ENCODE assay signal across 8 mouse cellular contexts in the genomic region with DNA sequence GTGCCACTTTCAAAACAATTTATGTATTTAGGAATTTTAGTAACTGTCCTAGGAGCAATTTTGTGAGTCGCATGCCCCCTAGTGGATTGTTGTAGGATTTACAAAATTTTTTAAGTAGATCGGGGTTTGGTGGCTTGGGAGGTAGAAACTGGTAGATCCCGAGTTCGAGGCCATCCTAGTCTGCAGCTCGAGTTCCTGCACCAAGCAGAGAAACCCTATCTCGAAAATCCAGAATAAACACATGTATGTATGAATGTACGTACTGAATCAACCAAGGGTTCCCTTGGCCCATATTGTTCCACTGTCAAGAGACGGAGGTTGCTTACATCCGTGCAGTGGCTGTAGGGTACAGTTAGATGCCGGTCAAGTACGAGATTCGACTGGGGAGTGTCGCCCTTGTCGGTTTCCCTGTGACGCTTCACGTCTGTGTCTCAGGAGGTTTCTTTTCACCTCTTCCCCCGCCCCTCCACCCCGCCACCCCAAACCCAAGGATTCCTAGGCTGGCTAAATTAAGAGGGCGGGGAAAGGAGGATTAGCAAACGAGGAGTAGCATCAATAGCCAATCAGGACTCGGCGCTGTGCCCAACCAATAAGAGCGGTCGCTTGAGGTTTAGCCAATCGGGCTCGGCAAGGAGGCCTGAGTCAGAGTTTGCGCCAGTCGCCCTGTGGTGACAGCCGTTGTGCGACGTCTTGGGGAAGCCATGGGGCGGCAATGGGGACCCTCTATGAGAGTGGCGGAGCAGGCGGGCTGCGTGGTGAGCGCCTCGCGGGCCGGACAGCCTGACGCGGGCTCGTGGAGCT. TPM values are rescaled to one million over a fixed set of nuclear protein-coding genes. Genes with fewer than 3 reads are reported as not detected.
A peak's percentile ranks its signal among the peaks of the same experiment; 100 is the strongest.
DNase-seq lines count a peak whose midpoint lies in the region; ATAC-seq lines count a peak whose summit lies in the region.

Gene Tysnd1, plus strand, starts transcription at position 645 of the 801 bp plus-strand sequence.

- H3K9me3 ChIP-seq in heart, embryonic 13.5 days: no peaks in the 10 kb centered on the region
- no peaks in the 10 kb centered on the region for H3K9me3 ChIP-seq in liver, embryonic 12.5 days (replicated peaks)
- no peaks in the 10 kb centered on the region for H3K9me3 ChIP-seq in stomach, embryonic 15.5 days

- ATAC-seq in heart, embryonic 13.5 days (ENCODE audit: extremely low read depth, insufficient number of reproducible peaks, low FRiP score, low TSS enrichment): peak; percentile 86
- peak; percentile 96 for ATAC-seq in liver, embryonic 12.5 days
- ATAC-seq in stomach, embryonic 15.5 days (ENCODE audit: insufficient read depth, low FRiP score, low read depth): peak; percentile 96

- H3K4me3 ChIP-seq in brown adipose tissue, adult 24 weeks (ENCODE audit: insufficient read depth, low read depth, low read length): peak within 1 kb of the TSS; percentile 80
- peak within 1 kb of the TSS; percentile 98 for H3K4me3 ChIP-seq in heart, embryonic 13.5 days
- H3K4me3 ChIP-seq in liver, embryonic 12.5 days: peak within 1 kb of the TSS; percentile 83
- H3K4me3 ChIP-seq in stomach, embryonic 15.5 days (replicated peaks): peak within 1 kb of the TSS; percentile 71

- WGBS in heart, embryonic 13.5 days: under 1% methylated on average over 42 of the region's 42 CpGs
- under 1% methylated on average over 42 of the region's 42 CpGs for WGBS in liver, embryonic 12.5 days (ENCODE audit: insufficient replicate concordance)
- under 1% methylated on average over 41 of the region's 42 CpGs for WGBS in stomach, embryonic 15.5 days

- H3K4me2 ChIP-seq in heart, embryonic 13.5 days: peak within 1 kb of the TSS; percentile 100
- H3K4me2 ChIP-seq in liver, embryonic 12.5 days: peak within 1 kb of the TSS; percentile 99
- H3K4me2 ChIP-seq in stomach, embryonic 15.5 days: peak within 1 kb of the TSS; percentile 99

- H3K4me1 ChIP-seq in brown adipose tissue, adult 24 weeks (ENCODE audit: control insufficient read depth, insufficient read depth, insufficient read length, low read length): peaks cover 7% of the 10 kb centered on the region
- peaks cover 17% of the 10 kb centered on the region for H3K4me1 ChIP-seq in heart, embryonic 13.5 days
- peaks cover 25% of the 10 kb centered on the region for H3K4me1 ChIP-seq in liver, embryonic 12.5 days
- H3K4me1 ChIP-seq in stomach, embryonic 15.5 days: peaks cover 16% of the 10 kb centered on the region

- peaks cover 62% of the 10 kb centered on the region for H3K36me3 ChIP-seq in heart, embryonic 13.5 days
- peaks cover 63% of the 10 kb centered on the region for H3K36me3 ChIP-seq in liver, embryonic 12.5 days
- peaks cover 28% of the 10 kb centered on the region for H3K36me3 ChIP-seq in stomach, embryonic 15.5 days

- no peaks in the 10 kb centered on the region for H3K27me3 ChIP-seq in heart, embryonic 13.5 days (replicated peaks)
- H3K27me3 ChIP-seq in liver, embryonic 12.5 days (replicated peaks): no peaks in the 10 kb centered on the region
- no peaks in the 10 kb centered on the region for H3K27me3 ChIP-seq in stomach, embryonic 15.5 days (replicated peaks)

- peak within 1 kb of the TSS; percentile 88 for H3K9ac ChIP-seq in heart, embryonic 13.5 days
- H3K9ac ChIP-seq in liver, embryonic 12.5 days: peak within 1 kb of the TSS; percentile 84
- H3K9ac ChIP-seq in stomach, embryonic 15.5 days: peak within 1 kb of the TSS; percentile 71

- H3K27ac ChIP-seq in brown adipose tissue, adult 24 weeks (replicated peaks; ENCODE audit: low read depth, low read length): peak within 1 kb of the TSS; percentile 94
- peak within 1 kb of the TSS; percentile 50; the same call in 1 of the 2 replicates for H3K27ac ChIP-seq in heart, embryonic 13.5 days (replicated peaks)
- H3K27ac ChIP-seq in liver, embryonic 12.5 days: peak within 1 kb of the TSS; percentile 70
- H3K27ac ChIP-seq in stomach, embryonic 15.5 days: peak within 1 kb of the TSS; percentile 62; the same call in 1 of the 2 replicates

- DNase-seq in CD4-positive, CD25-positive, alpha-beta regulatory T cell, adult 2 months (ENCODE audit: low read depth, low spot score): peak; percentile 96
- DNase-seq in fat pad, adult 2 months (ENCODE audit: extremely low read depth, low read depth, low spot score): peak; percentile 75
- peak; percentile 99 for DNase-seq in kidney, postnatal 10 days
- peak; percentile 85 to 90 for DNase-seq in natural killer cell, adult 2 months (ENCODE audit: low spot score in 2 of 2)

RNA-seq across cellular contexts. Expression of gene Tysnd1, which starts in this region (rescaled TPM):
- 47.1 and 58.6 TPM in 2 replicates for polyA plus RNA-seq in brown adipose tissue, adult 24 weeks (2012; ENCODE audit: insufficient read depth, insufficient read length, missing spikeins)
- polyA plus RNA-seq in heart, embryonic 13.5 days (2015; fragmentation: Nextera tagmentation; extraction: Ambion mirVana): 19.1 and 19.2 TPM in 2 replicates
- polyA plus RNA-seq in liver, embryonic 12.5 days (2016; fragmentation: Nextera tagmentation; extraction: Ambion mirVana): 38.9 and 41.5 TPM in 2 replicates
- polyA plus RNA-seq in stomach, embryonic 15.5 days (2015; fragmentation: Nextera tagmentation; extraction: Ambion mirVana): 34.6 and 37.9 TPM in 2 replicates

Comparison
In these comparisons a context has a peak if more than half of its experiments do, and no peak if none do; other contexts are left out.
1. Peak in every context shown above with its lines: DNase-seq, ATAC-seq, H3K4me3 ChIP-seq and H3K27ac ChIP-seq.